Mouse (Mus musculus): ENCODE results near the gene Pde10a. TPM values are rescaled to one million over a fixed set of nuclear protein-coding genes. Genes with fewer than 3 reads are reported as not detected.

The Pde10a gene
- polyA plus RNA-seq, 1 experiment = 1.5 TPM

GRCm38 (mm10) chr17:8724464-8724974, 199.3 kb downstream of the Pde10a start:
- H3K4me3 ChIP-seq (ENCODE audit: extremely low read depth, insufficient read depth, insufficient read length) = no peak overlapping the region
- WGBS = 88% methylated on average over 8 of the region's 8 CpGs
- TF ChIP-seq POLR2A (IDR thresholded peaks at IDR 0.05; ENCODE audit: low read depth, low read length) (no peak), CTCF (IDR thresholded peaks at IDR 0.05; ENCODE audit: extremely low read depth, insufficient read depth, insufficient read length, insufficient replicate concordance) (no peak)
- H3K4me1 ChIP-seq (ENCODE audit: control insufficient read depth, insufficient read depth, insufficient read length) = no peaks in the 10 kb centered on the region
- H3K36me3 ChIP-seq (ENCODE audit: control insufficient read depth, insufficient read depth, low read length) = no peaks in the 10 kb centered on the region
- no peaks in the 10 kb centered on the region for H3K27me3 ChIP-seq (ENCODE audit: control insufficient read depth, insufficient read depth, low read length)
- no peak for DNase-seq (ENCODE audit: low read depth in 1 of 2, low spot score in 2 of 2)
- no peak overlapping the region for H3K27ac ChIP-seq (ENCODE audit: insufficient read depth, low read length)

GRCm38 (mm10) chr17:8728646-8729045, 203.5 kb downstream of the Pde10a start:
- TF ChIP-seq CTCF (IDR thresholded peaks at IDR 0.05; ENCODE audit: extremely low read depth, insufficient read depth, insufficient read length, insufficient replicate concordance) (no peak), POLR2A (IDR thresholded peaks at IDR 0.05; ENCODE audit: low read depth, low read length) (no peak)
- H3K4me3 ChIP-seq (ENCODE audit: extremely low read depth, insufficient read depth, insufficient read length) = no peak overlapping the region
- no peaks in the 10 kb centered on the region for H3K27me3 ChIP-seq (ENCODE audit: control insufficient read depth, insufficient read depth, low read length)
- no peaks in the 10 kb centered on the region for H3K36me3 ChIP-seq (ENCODE audit: control insufficient read depth, insufficient read depth, low read length)
- DNase-seq (ENCODE audit: low read depth in 1 of 2, low spot score in 2 of 2) = no peak
- 52% methylated on average over 7 of the region's 7 CpGs for WGBS
- H3K27ac ChIP-seq (ENCODE audit: insufficient read depth, low read length) = no peak overlapping the region
- no peaks in the 10 kb centered on the region for H3K4me1 ChIP-seq (ENCODE audit: control insufficient read depth, insufficient read depth, insufficient read length)

GRCm38 (mm10) chr17:8729808-8730207, 204.6 kb downstream of the Pde10a start:
- Histone ChIP-seq H3K27me3 (ENCODE audit: control insufficient read depth, insufficient read depth, low read length) (no peaks in the 10 kb centered on the region), H3K36me3 (ENCODE audit: control insufficient read depth, insufficient read depth, low read length) (no peaks in the 10 kb centered on the region), H3K27ac (ENCODE audit: insufficient read depth, low read length) (no peak overlapping the region), H3K4me3 (ENCODE audit: extremely low read depth, insufficient read depth, insufficient read length) (no peak overlapping the region), H3K4me1 (ENCODE audit: control insufficient read depth, insufficient read depth, insufficient read length) (no peaks in the 10 kb centered on the region)
- TF ChIP-seq CTCF (IDR thresholded peaks at IDR 0.05; ENCODE audit: extremely low read depth, insufficient read depth, insufficient read length, insufficient replicate concordance) = no peak
- no peak for TF ChIP-seq POLR2A (IDR thresholded peaks at IDR 0.05; ENCODE audit: low read depth, low read length)
- WGBS = 84% methylated on average over 7 of the region's 7 CpGs
- no peak for DNase-seq (ENCODE audit: low read depth in 1 of 2, low spot score in 2 of 2)

GRCm38 (mm10) chr17:8731073-8731472, 205.9 kb downstream of the Pde10a start:
- no peak overlapping the region for H3K27ac ChIP-seq (ENCODE audit: insufficient read depth, low read length)
- H3K4me3 ChIP-seq (ENCODE audit: extremely low read depth, insufficient read depth, insufficient read length) = no peak overlapping the region
- no peaks in the 10 kb centered on the region for H3K36me3 ChIP-seq (ENCODE audit: control insufficient read depth, insufficient read depth, low read length)
- no peaks in the 10 kb centered on the region for H3K4me1 ChIP-seq (ENCODE audit: control insufficient read depth, insufficient read depth, insufficient read length)
- H3K27me3 ChIP-seq (ENCODE audit: control insufficient read depth, insufficient read depth, low read length) = no peaks in the 10 kb centered on the region
- 69% methylated on average over 6 of the region's 6 CpGs for WGBS
- TF ChIP-seq POLR2A (IDR thresholded peaks at IDR 0.05; ENCODE audit: low read depth, low read length) (no peak), CTCF (IDR thresholded peaks at IDR 0.05; ENCODE audit: extremely low read depth, insufficient read depth, insufficient read length, insufficient replicate concordance) (no peak)
- DNase-seq (ENCODE audit: low read depth in 1 of 2, low spot score in 2 of 2) = no peak

GRCm38 (mm10) chr17:8736259-8736658, 211.1 kb downstream of the Pde10a start:
- no peak for DNase-seq (ENCODE audit: low read depth in 1 of 2, low spot score in 2 of 2)
- Histone ChIP-seq H3K27ac (ENCODE audit: insufficient read depth, low read length) (no peak overlapping the region), H3K36me3 (ENCODE audit: control insufficient read depth, insufficient read depth, low read length) (no peaks in the 10 kb centered on the region), H3K4me1 (ENCODE audit: control insufficient read depth, insufficient read depth, insufficient read length) (no peaks in the 10 kb centered on the region), H3K4me3 (ENCODE audit: extremely low read depth, insufficient read depth, insufficient read length) (no peak overlapping the region), H3K27me3 (ENCODE audit: control insufficient read depth, insufficient read depth, low read length) (no peaks in the 10 kb centered on the region)
- no peak for TF ChIP-seq POLR2A (IDR thresholded peaks at IDR 0.05; ENCODE audit: low read depth, low read length)
- no peak for TF ChIP-seq CTCF (IDR thresholded peaks at IDR 0.05; ENCODE audit: extremely low read depth, insufficient read depth, insufficient read length, insufficient replicate concordance)
- WGBS = 88% methylated on average over 6 of the region's 6 CpGs

GRCm38 (mm10) chr17:8742772-8743171, 217.6 kb downstream of the Pde10a start:
- H3K4me3 ChIP-seq (ENCODE audit: extremely low read depth, insufficient read depth, insufficient read length) = no peak overlapping the region
- TF ChIP-seq CTCF (IDR thresholded peaks at IDR 0.05; ENCODE audit: extremely low read depth, insufficient read depth, insufficient read length, insufficient replicate concordance) (no peak), POLR2A (IDR thresholded peaks at IDR 0.05; ENCODE audit: low read depth, low read length) (no peak)
- 83% methylated on average over 3 of the region's 3 CpGs for WGBS
- no peak overlapping the region for H3K27ac ChIP-seq (ENCODE audit: insufficient read depth, low read length)
- H3K36me3 ChIP-seq (ENCODE audit: control insufficient read depth, insufficient read depth, low read length) = no peaks in the 10 kb centered on the region
- H3K4me1 ChIP-seq (ENCODE audit: control insufficient read depth, insufficient read depth, insufficient read length) = no peaks in the 10 kb centered on the region
- DNase-seq (ENCODE audit: low read depth in 1 of 2, low spot score in 2 of 2) = no peak
- H3K27me3 ChIP-seq (ENCODE audit: control insufficient read depth, insufficient read depth, low read length) = no peaks in the 10 kb centered on the region

- WGBS = 80% methylated on average over 1 of the region's 1 CpGs
Observed at GRCm38 (mm10) chr17:8745334-8745733, 220.2 kb downstream of the Pde10a start.

More at GRCm38 (mm10) chr17:8745334-8745733, 220.2 kb downstream of the Pde10a start:
- Histone ChIP-seq H3K4me1 (ENCODE audit: control insufficient read depth, insufficient read depth, insufficient read length) (no peaks in the 10 kb centered on the region), H3K27ac (ENCODE audit: insufficient read depth, low read length) (no peak overlapping the region), H3K36me3 (ENCODE audit: control insufficient read depth, insufficient read depth, low read length) (no peaks in the 10 kb centered on the region), H3K27me3 (ENCODE audit: control insufficient read depth, insufficient read depth, low read length) (no peaks in the 10 kb centered on the region), H3K4me3 (ENCODE audit: extremely low read depth, insufficient read depth, insufficient read length) (no peak overlapping the region)
- no peak for DNase-seq (ENCODE audit: low read depth in 1 of 2, low spot score in 2 of 2)
- no peak for TF ChIP-seq POLR2A (IDR thresholded peaks at IDR 0.05; ENCODE audit: low read depth, low read length)
- no peak for TF ChIP-seq CTCF (IDR thresholded peaks at IDR 0.05; ENCODE audit: extremely low read depth, insufficient read depth, insufficient read length, insufficient replicate concordance)
